Mouse (Mus musculus): Measurements from ENCODE around the gene Ppm1m. TPM values are rescaled to one million over a fixed set of nuclear protein-coding genes. Genes with fewer than 3 reads are reported as not detected.

The Ppm1m gene
- total RNA-seq, 2 experiments from 2014 or later: 9.0 to 11.7 TPM

GRCm38 (mm10) chr9:106166709-106167108, 32.8 kb downstream of the Ppm1m start:
- ATAC-seq (replicated peaks; ENCODE audit: low FRiP score, poor library complexity, severe bottlenecking): no peak

GRCm38 (mm10) chr9:106160426-106160825, 39.1 kb downstream of the Ppm1m start:
- no peak for ATAC-seq (replicated peaks; ENCODE audit: low FRiP score, poor library complexity, severe bottlenecking)

GRCm38 (mm10) chr9:106159784-106160301, 39.7 kb downstream of the Ppm1m start:
- peak; percentile 91 for ATAC-seq (replicated peaks; ENCODE audit: low FRiP score, poor library complexity, severe bottlenecking)

GRCm38 (mm10) chr9:106159237-106159636, 40.3 kb downstream of the Ppm1m start:
- no peak for ATAC-seq (replicated peaks; ENCODE audit: low FRiP score, poor library complexity, severe bottlenecking)

- ATAC-seq (replicated peaks; ENCODE audit: low FRiP score, poor library complexity, severe bottlenecking): no peak
These were observed 41.5 kb downstream of the Ppm1m start, which contains the start of gene Glyctk for GRCm38 (mm10) chr9:106158037-106158491. Gene Glyctk (minus strand): TSS chr9:106158138.

- ATAC-seq (replicated peaks; ENCODE audit: low FRiP score, poor library complexity, severe bottlenecking): no peak
These were observed 42.0 kb downstream of the Ppm1m start for GRCm38 (mm10) chr9:106157623-106157925.

GRCm38 (mm10) chr9:106156921-106157622, 42.5 kb downstream of the Ppm1m start:
- ATAC-seq (replicated peaks; ENCODE audit: low FRiP score, poor library complexity, severe bottlenecking): no peak

- peak; percentile 47; the same call in 1 of the 2 replicates for ATAC-seq (replicated peaks; ENCODE audit: low FRiP score, poor library complexity, severe bottlenecking)
These were observed 43.1 kb downstream of the Ppm1m start for GRCm38 (mm10) chr9:106156419-106156818.

- no peak for ATAC-seq (replicated peaks; ENCODE audit: low FRiP score, poor library complexity, severe bottlenecking)
These were observed 45.4 kb downstream of the Ppm1m start for GRCm38 (mm10) chr9:106154106-106154505.

GRCm38 (mm10) chr9:106149399-106149754, 50.2 kb downstream of the Ppm1m start:
- ATAC-seq (replicated peaks; ENCODE audit: low FRiP score, poor library complexity, severe bottlenecking): no peak

GRCm38 (mm10) chr9:106148541-106149398, 50.8 kb downstream of the Ppm1m start:
- no peak for ATAC-seq (replicated peaks; ENCODE audit: low FRiP score, poor library complexity, severe bottlenecking)

- no peak for ATAC-seq (replicated peaks; ENCODE audit: low FRiP score, poor library complexity, severe bottlenecking)
These were observed 51.6 kb downstream of the Ppm1m start for GRCm38 (mm10) chr9:106147851-106148431.

GRCm38 (mm10) chr9:106147281-106147680, 52.3 kb downstream of the Ppm1m start:
- ATAC-seq (replicated peaks; ENCODE audit: low FRiP score, poor library complexity, severe bottlenecking): no peak

GRCm38 (mm10) chr9:106145582-106145981, 54.0 kb downstream of the Ppm1m start:
- ATAC-seq (replicated peaks; ENCODE audit: low FRiP score, poor library complexity, severe bottlenecking): no peak

Other genes with a start within 250 kb of the Ppm1m start
- gene Col6a5, start 239.1 kb downstream of the Ppm1m start, total RNA-seq (2015; ENCODE audit: low replicate concordance): not detected in 2 replicates
- not detected in 2 replicates for gene Col6a5, start 239.1 kb downstream of the Ppm1m start, total RNA-seq (2017; ENCODE audit: low replicate concordance)
- gene Col6a4, start 103.0 kb downstream of the Ppm1m start, total RNA-seq (2015; ENCODE audit: low replicate concordance): not detected in 2 replicates
- gene Col6a4, start 103.0 kb downstream of the Ppm1m start, total RNA-seq (2017; ENCODE audit: low replicate concordance): not detected in 2 replicates
- 0.84 TPM in 1 of 2 replicates, not detected in the other for gene Glyctk, start 41.6 kb downstream of the Ppm1m start, total RNA-seq (2015; ENCODE audit: low replicate concordance)
- 0.60 TPM in 1 of 2 replicates, not detected in the other for gene Glyctk, start 41.6 kb downstream of the Ppm1m start, total RNA-seq (2017; ENCODE audit: low replicate concordance)
- gene Wdr82, start 28.8 kb downstream of the Ppm1m start, total RNA-seq (2015; ENCODE audit: low replicate concordance): 16.5 and 18.6 TPM in 2 replicates
- 19.7 and 23.3 TPM in 2 replicates for gene Wdr82, start 28.8 kb downstream of the Ppm1m start, total RNA-seq (2017; ENCODE audit: low replicate concordance)
- 11.7 and 20.5 TPM in 2 replicates for gene Twf2, start 3.4 kb upstream of the Ppm1m start, total RNA-seq (2015; ENCODE audit: low replicate concordance)
- gene Twf2, start 3.4 kb upstream of the Ppm1m start, total RNA-seq (2017; ENCODE audit: low replicate concordance): 18.5 and 25.8 TPM in 2 replicates
- gene Tlr9, start 22.9 kb upstream of the Ppm1m start, total RNA-seq (2015; ENCODE audit: low replicate concordance): 5.0 and 6.1 TPM in 2 replicates
- 0.56 and 1.9 TPM in 2 replicates for gene Tlr9, start 22.9 kb upstream of the Ppm1m start, total RNA-seq (2017; ENCODE audit: low replicate concordance)
- gene Alas1, start 48.9 kb upstream of the Ppm1m start, total RNA-seq (2015; ENCODE audit: low replicate concordance): 72.5 and 82.2 TPM in 2 replicates
- 51.7 and 126 TPM in 2 replicates for gene Alas1, start 48.9 kb upstream of the Ppm1m start, total RNA-seq (2017; ENCODE audit: low replicate concordance)
- gene Poc1a, start 81.3 kb upstream of the Ppm1m start, total RNA-seq (2015; ENCODE audit: low replicate concordance): 3.5 and 4.4 TPM in 2 replicates
- 5.0 and 10.6 TPM in 2 replicates for gene Poc1a, start 81.3 kb upstream of the Ppm1m start, total RNA-seq (2017; ENCODE audit: low replicate concordance)
- gene Dusp7, start 168.9 kb upstream of the Ppm1m start, total RNA-seq (2015; ENCODE audit: low replicate concordance): 17.5 and 19.9 TPM in 2 replicates
- 3.3 and 4.3 TPM in 2 replicates for gene Dusp7, start 168.9 kb upstream of the Ppm1m start, total RNA-seq (2017; ENCODE audit: low replicate concordance)
- gene Rpl29, start 229.7 kb upstream of the Ppm1m start, total RNA-seq (2015; ENCODE audit: low replicate concordance): 553 and 845 TPM in 2 replicates
- gene Rpl29, start 229.7 kb upstream of the Ppm1m start, total RNA-seq (2017; ENCODE audit: low replicate concordance): 192 and 282 TPM in 2 replicates
- 0.77 and 4.2 TPM in 2 replicates for gene Acy1, start 238.6 kb upstream of the Ppm1m start, total RNA-seq (2015; ENCODE audit: low replicate concordance)
- gene Acy1, start 238.6 kb upstream of the Ppm1m start, total RNA-seq (2017; ENCODE audit: low replicate concordance): 4.5 and 7.4 TPM in 2 replicates
- gene Abhd14b, start 247.7 kb upstream of the Ppm1m start, total RNA-seq (2015; ENCODE audit: low replicate concordance): 2.5 TPM in 1 of 2 replicates, not detected in the other
- 0.26 TPM in 1 of 2 replicates, not detected in the other for gene Abhd14b, start 247.7 kb upstream of the Ppm1m start, total RNA-seq (2017; ENCODE audit: low replicate concordance)
- gene Abhd14a, start 247.9 kb upstream of the Ppm1m start, total RNA-seq (2015; ENCODE audit: low replicate concordance): 0.77 and 7.3 TPM in 2 replicates
- 0.84 and 3.2 TPM in 2 replicates for gene Abhd14a, start 247.9 kb upstream of the Ppm1m start, total RNA-seq (2017; ENCODE audit: low replicate concordance)